Mouse (Mus musculus) forebrain, embryonic 13.5 days (tissue): ENCODE data around the gene Olfr1085. TPM values are rescaled to one million over a fixed set of nuclear protein-coding genes. Genes with fewer than 3 reads are reported as not detected.
"Not testable (repeated sequence)": the region's sequence is repeated elsewhere in the genome, so short reads cannot be mapped to it uniquely, and the experiment has no call there.

ENCODE experiments used
- ATAC-seq: fragments of 200-750 bp; cut with Nextera tagmentation; 2 replicates; pipeline ENCODE4 v1.8.0; 2017
- H3K27ac ChIP-seq: fragments of 300-500 bp; sonication (generic); 2 replicates; pipeline ENCODE4 v1.5.1; 2015; ENCODE audit warnings: inconsistent platforms, mild to moderate bottlenecking, moderate library complexity
- H3K27me3 ChIP-seq: fragments of 300-500 bp; sonication (generic); 2 replicates; pipeline ENCODE4 v1.6.1; 2015; ENCODE audit warnings: mild to moderate bottlenecking, inconsistent platforms
- H3K36me3 ChIP-seq: fragments of 300-500 bp; sonication (generic); 2 replicates; pipeline ENCODE4 v1.6.1; 2015; ENCODE audit warnings: mild to moderate bottlenecking, inconsistent platforms; ENCODE audit not compliant: poor library complexity, severe bottlenecking
- H3K4me1 ChIP-seq: fragments of 300-500 bp; sonication (generic); 2 replicates; pipeline ENCODE4 v1.6.1; 2015; ENCODE audit warnings: inconsistent platforms
- H3K4me2 ChIP-seq: fragments of 300-500 bp; sonication (generic); 2 replicates; pipeline ENCODE4 v1.6.1; 2015; ENCODE audit warnings: inconsistent platforms, mild to moderate bottlenecking, moderate library complexity
- H3K4me3 ChIP-seq: fragments of 300-500 bp; sonication (generic); 2 replicates; pipeline ENCODE4 v1.5.1; 2015; ENCODE audit warnings: mild to moderate bottlenecking, inconsistent platforms
- H3K9ac ChIP-seq: fragments of 300-500 bp; sonication (generic); 2 replicates; pipeline ENCODE4 v1.6.1; 2015; ENCODE audit warnings: mild to moderate bottlenecking, inconsistent platforms
- H3K9me3 ChIP-seq: fragments of 300-500 bp; sonication (generic); replicated peaks from 2 replicates; pipeline ENCODE4 v1.6.1; 2016; ENCODE audit warnings: inconsistent platforms
- WGBS: fragments of 180-500 bp; shearing (Covaris S2); methylation state at CpG from one replicate; pipeline ENCODE4 v1.1.7; 2015; 5-methylcytosine and 5-hydroxymethylcytosine counted together
- polyA plus RNA-seq: library from polyadenylated mRNA; unstranded; fragments of >200 nt; fragmentation: Nextera tagmentation; extraction: Ambion mirVana; gene quantifications from 2 replicates; pipeline ENCODE4 v1.2.1, GENCODE M21; 2015

Olfr1085 gene
- not detected in 2 replicates for polyA plus RNA-seq

- WGBS: 21% methylated on average over 1 of the region's 1 CpGs
- Histone ChIP-seq H3K27me3 (no peaks in the 10 kb centered on the region), H3K9me3 (no peaks in the 10 kb centered on the region), H3K9ac (no peak within 1 kb of the TSS), H3K4me1 (no peaks in the 10 kb centered on the region), H3K4me3 (no peak within 1 kb of the TSS), H3K4me2 (no peak within 1 kb of the TSS), H3K27ac (no peak within 1 kb of the TSS), H3K36me3 (no peaks in the 10 kb centered on the region)
- no peak for ATAC-seq
Measured at GRCm38 (mm10) chr2:86661919-86662318, at the start of gene Olfr1085. Gene Olfr1085 (minus strand): TSS chr2:86662019.

DNA sequence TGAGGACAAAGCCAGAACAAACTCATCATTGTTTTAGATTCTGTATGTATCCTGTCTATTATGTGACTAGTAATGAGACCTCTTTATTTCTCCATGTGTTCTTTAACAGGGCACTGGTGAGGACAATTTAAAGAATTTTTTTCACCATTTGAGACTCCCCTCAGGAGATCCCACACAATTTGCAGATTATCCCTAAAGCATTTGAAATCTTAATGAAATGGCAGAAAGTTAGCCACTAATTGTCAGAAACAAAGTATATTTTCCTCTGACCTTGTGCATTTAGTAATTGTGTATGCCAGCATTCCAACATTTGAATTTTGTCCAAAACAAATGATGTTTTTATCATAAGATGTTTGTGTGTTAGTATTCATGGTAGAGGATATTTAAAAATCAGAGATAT is 36.5 kb upstream of the Olfr1085 start, which contains the start of gene Olfr1087:
Gene Olfr1087 (minus strand): TSS at position 101 of the 400 bp plus-strand sequence.
- no peak within 1 kb of the TSS for H3K4me3 ChIP-seq
- H3K9me3 ChIP-seq: no peaks in the 10 kb centered on the region
- no peak within 1 kb of the TSS for H3K4me2 ChIP-seq
- no peak within 1 kb of the TSS for H3K9ac ChIP-seq
- no peaks in the 10 kb centered on the region for H3K4me1 ChIP-seq
- no peak for ATAC-seq
- H3K36me3 ChIP-seq: no peaks in the 10 kb centered on the region
- H3K27ac ChIP-seq: no peak within 1 kb of the TSS
- H3K27me3 ChIP-seq: no peaks in the 10 kb centered on the region

DNA sequence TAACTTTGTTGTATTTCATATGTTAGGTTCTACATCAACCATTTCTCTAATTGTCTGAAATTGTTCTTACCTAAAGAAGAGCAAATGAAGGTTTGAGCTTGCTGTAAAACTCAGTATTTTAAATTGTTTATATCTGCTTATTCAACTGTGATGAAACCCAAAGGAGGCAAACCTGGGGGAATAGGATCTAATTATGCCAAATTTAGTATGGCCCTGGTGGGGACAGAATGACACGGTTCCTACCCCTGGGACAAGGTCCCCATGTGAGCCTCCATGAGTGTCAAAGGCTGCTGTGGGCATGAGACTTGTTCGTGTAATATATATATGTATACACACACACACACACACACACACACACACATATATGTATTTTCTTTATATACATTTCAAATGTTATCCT is 18.2 kb upstream of the Olfr1085 start, which contains the start of gene Olfr1086:
Gene Olfr1086 (minus strand): TSS at position 101 of the 400 bp plus-strand sequence.
- Histone ChIP-seq H3K4me3 (no peak within 1 kb of the TSS), H3K9ac (no peak within 1 kb of the TSS), H3K4me2 (no peak within 1 kb of the TSS), H3K27ac (no peak within 1 kb of the TSS), H3K36me3 (no peaks in the 10 kb centered on the region), H3K27me3 (no peaks in the 10 kb centered on the region), H3K4me1 (no peaks in the 10 kb centered on the region), H3K9me3 (no peaks in the 10 kb centered on the region)
- no peak for ATAC-seq
- 77% methylated on average over 2 of the region's 2 CpGs for WGBS

DNA sequence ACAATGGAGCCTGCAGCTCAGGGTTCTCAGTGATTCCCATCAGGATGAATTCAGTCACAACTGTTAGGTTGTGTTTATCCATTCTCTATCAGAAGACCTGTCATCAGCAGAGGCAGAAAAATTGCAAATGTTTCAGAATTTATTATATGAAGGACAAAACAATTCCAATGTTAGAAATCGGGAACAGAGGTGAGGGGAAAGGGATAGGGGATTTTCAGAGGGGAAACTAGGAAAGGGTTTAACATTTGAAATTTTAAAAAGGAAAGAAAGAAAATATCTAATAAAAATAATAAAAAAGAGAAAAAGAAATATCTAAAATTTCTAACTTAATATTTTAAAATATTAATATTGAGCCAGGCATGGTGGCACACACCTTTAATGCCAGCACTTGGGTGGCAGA is 22.2 kb downstream of the Olfr1085 start, which contains the start of gene Olfr1084:
Gene Olfr1084 (minus strand): TSS at position 101 of the 400 bp plus-strand sequence.
- not testable (repeated sequence) for H3K9me3 ChIP-seq, H3K27ac ChIP-seq, H3K4me3 ChIP-seq, H3K4me1 ChIP-seq, ATAC-seq, H3K9ac ChIP-seq, H3K36me3 ChIP-seq, H3K27me3 ChIP-seq, H3K4me2 ChIP-seq
- WGBS: 89% methylated on average over 1 of the region's 1 CpGs

Other genes starting within 250 kb of the Olfr1085 start
- not detected in 2 replicates for gene Olfr1061, start 248.0 kb downstream of the Olfr1085 start, polyA plus RNA-seq
- not detected in 2 replicates for gene Olfr1062, start 235.3 kb downstream of the Olfr1085 start, polyA plus RNA-seq
- gene Olfr1065, start 211.4 kb downstream of the Olfr1085 start, polyA plus RNA-seq: not detected in 2 replicates
- not detected in 2 replicates for gene Olfr1066, start 205.8 kb downstream of the Olfr1085 start, polyA plus RNA-seq
- not detected in 2 replicates for gene Olfr228, start 174.6 kb downstream of the Olfr1085 start, polyA plus RNA-seq
- gene Olfr1076, start 153.6 kb downstream of the Olfr1085 start, polyA plus RNA-seq: not detected in 2 replicates
- gene Olfr1079, start 119.5 kb downstream of the Olfr1085 start, polyA plus RNA-seq: not detected in 2 replicates
- gene Olfr1080, start 103.8 kb downstream of the Olfr1085 start, polyA plus RNA-seq: not detected in 2 replicates
- gene Olfr1082, start 63.1 kb downstream of the Olfr1085 start, polyA plus RNA-seq: not detected in 2 replicates
- gene Olfr1084, start 22.3 kb downstream of the Olfr1085 start, polyA plus RNA-seq: not detected in 2 replicates
- not detected in 2 replicates for gene Olfr1086, start 18.1 kb upstream of the Olfr1085 start, polyA plus RNA-seq
- not detected in 2 replicates for gene Olfr1087, start 36.4 kb upstream of the Olfr1085 start, polyA plus RNA-seq
- not detected in 2 replicates for gene Olfr1089, start 71.7 kb upstream of the Olfr1085 start, polyA plus RNA-seq
- gene Olfr1090, start 97.0 kb upstream of the Olfr1085 start, polyA plus RNA-seq: not detected in 2 replicates
- gene Olfr1093, start 120.5 kb upstream of the Olfr1085 start, polyA plus RNA-seq: not detected in 2 replicates
- not detected in 2 replicates for gene Olfr141, start 148.0 kb upstream of the Olfr1085 start, polyA plus RNA-seq
- not detected in 2 replicates for gene Olfr1094, start 162.6 kb upstream of the Olfr1085 start, polyA plus RNA-seq
- gene Olfr1095, start 189.7 kb upstream of the Olfr1085 start, polyA plus RNA-seq: not detected in 2 replicates
- gene Gm13723, start 212.8 kb upstream of the Olfr1085 start, polyA plus RNA-seq: not detected in 2 replicates
- not detected in 2 replicates for gene Olfr1097, start 230.2 kb upstream of the Olfr1085 start, polyA plus RNA-seq